Mouse (Mus musculus): ENCODE data around the gene Znrf4. TPM values are rescaled to one million over a fixed set of nuclear protein-coding genes. Genes with fewer than 3 reads are reported as not detected.

Znrf4 gene
- polyA plus RNA-seq, 2 experiments, result not detected

- 63% methylated on average over 9 of the region's 9 CpGs for WGBS
- no peak for TF ChIP-seq POLR2A (IDR thresholded peaks at IDR 0.05; ENCODE audit: borderline replicate concordance, extremely low read depth, insufficient read depth, insufficient read length)
Observed at GRCm38 (mm10) chr17:56547846-56548604, 35.8 kb upstream of the Znrf4 start.

GRCm38 (mm10) chr17:56547116-56547845 lies 35.0 kb upstream of the Znrf4 start:
- ATAC-seq (ENCODE audit: low FRiP score, low read depth), result no peak
- no peak for DNase-seq (ENCODE audit: low spot score)

More at GRCm38 (mm10) chr17:56547846-56548604, 35.8 kb upstream of the Znrf4 start:
- Histone ChIP-seq H3K27me3 (ENCODE audit: control insufficient read depth, insufficient read depth, low read length) (no peaks in the 10 kb centered on the region), H3K4me2 (replicated peaks; ENCODE audit: low read depth, low read length, severe bottlenecking) (no peak overlapping the region), H3K9ac (ENCODE audit: low read depth, low read length, severe bottlenecking) (no peak overlapping the region), H3K4me1 (ENCODE audit: control insufficient read depth, insufficient read depth, low read length) (no peaks in the 10 kb centered on the region), H3K4me3 (replicated peaks; ENCODE audit: low read length) (no peak overlapping the region), H3K9me3 (ENCODE audit: control insufficient read depth, low read length) (no peaks in the 10 kb centered on the region), H3K36me3 (ENCODE audit: control insufficient read depth, insufficient read depth, low read length) (no peaks in the 10 kb centered on the region), H3K27ac (replicated peaks; ENCODE audit: low read depth, low read length) (no peak overlapping the region)
- ATAC-seq (ENCODE audit: low FRiP score, low read depth), result no peak
- no peak for DNase-seq (ENCODE audit: low spot score)

GRCm38 (mm10) chr17:56546576-56546975 lies 34.3 kb upstream of the Znrf4 start:
- no peak overlapping the region for H3K4me2 ChIP-seq (replicated peaks; ENCODE audit: low read depth, low read length, severe bottlenecking)
- H3K36me3 ChIP-seq (ENCODE audit: control insufficient read depth, insufficient read depth, low read length), result no peaks in the 10 kb centered on the region
- H3K4me1 ChIP-seq (ENCODE audit: control insufficient read depth, insufficient read depth, low read length), result no peaks in the 10 kb centered on the region
- TF ChIP-seq POLR2A (IDR thresholded peaks at IDR 0.05; ENCODE audit: borderline replicate concordance, extremely low read depth, insufficient read depth, insufficient read length), result no peak
- H3K27me3 ChIP-seq (ENCODE audit: control insufficient read depth, insufficient read depth, low read length), result no peaks in the 10 kb centered on the region
- ATAC-seq (ENCODE audit: low FRiP score, low read depth), result no peak
- no peaks in the 10 kb centered on the region for H3K9me3 ChIP-seq (ENCODE audit: control insufficient read depth, low read length)
- H3K27ac ChIP-seq (replicated peaks; ENCODE audit: low read depth, low read length), result no peak overlapping the region
- no peak for DNase-seq (ENCODE audit: low spot score)
- no peak overlapping the region for H3K9ac ChIP-seq (ENCODE audit: low read depth, low read length, severe bottlenecking)
- WGBS, result 81% methylated on average over 5 of the region's 5 CpGs
- no peak overlapping the region for H3K4me3 ChIP-seq (replicated peaks; ENCODE audit: low read length)

More at GRCm38 (mm10) chr17:56547116-56547845, 35.0 kb upstream of the Znrf4 start:
- no peaks in the 10 kb centered on the region for H3K36me3 ChIP-seq (ENCODE audit: control insufficient read depth, insufficient read depth, low read length)
- TF ChIP-seq POLR2A (IDR thresholded peaks at IDR 0.05; ENCODE audit: borderline replicate concordance, extremely low read depth, insufficient read depth, insufficient read length), result no peak
- 66% methylated on average over 17 of the region's 17 CpGs for WGBS
- no peaks in the 10 kb centered on the region for H3K9me3 ChIP-seq (ENCODE audit: control insufficient read depth, low read length)
- H3K4me3 ChIP-seq (replicated peaks; ENCODE audit: low read length), result no peak overlapping the region
- H3K27ac ChIP-seq (replicated peaks; ENCODE audit: low read depth, low read length), result no peak overlapping the region
- H3K4me2 ChIP-seq (replicated peaks; ENCODE audit: low read depth, low read length, severe bottlenecking), result no peak overlapping the region
- no peaks in the 10 kb centered on the region for H3K4me1 ChIP-seq (ENCODE audit: control insufficient read depth, insufficient read depth, low read length)
- H3K27me3 ChIP-seq (ENCODE audit: control insufficient read depth, insufficient read depth, low read length), result no peaks in the 10 kb centered on the region
- H3K9ac ChIP-seq (ENCODE audit: low read depth, low read length, severe bottlenecking), result no peak overlapping the region

DNA sequence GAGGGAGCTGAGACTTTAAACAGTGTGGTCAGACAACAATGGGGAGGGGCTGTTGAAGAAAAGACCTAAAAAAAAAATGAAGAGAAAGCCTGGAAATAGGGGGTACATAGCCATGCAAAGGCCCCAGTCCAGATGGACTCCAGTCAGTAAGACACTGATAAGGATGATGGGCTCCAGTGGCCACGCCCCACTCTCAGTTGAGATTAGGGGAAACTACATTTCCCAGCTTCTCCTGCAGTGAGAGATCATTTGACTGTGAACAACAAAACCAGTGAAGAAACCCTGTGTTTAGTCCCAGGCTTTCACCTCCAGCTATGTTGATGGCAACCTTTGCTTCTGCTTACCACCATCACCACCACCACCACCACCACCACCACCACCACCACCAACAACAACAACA lies 33.7 kb upstream of the Znrf4 start:
- DNase-seq (ENCODE audit: low spot score) (no peak), ATAC-seq (ENCODE audit: low FRiP score, low read depth) (no peak)
- H3K36me3 ChIP-seq (ENCODE audit: control insufficient read depth, insufficient read depth, low read length), result no peaks in the 10 kb centered on the region
- no peaks in the 10 kb centered on the region for H3K4me1 ChIP-seq (ENCODE audit: control insufficient read depth, insufficient read depth, low read length)
- H3K27ac ChIP-seq (replicated peaks; ENCODE audit: low read depth, low read length), result no peak overlapping the region
- H3K4me2 ChIP-seq (replicated peaks; ENCODE audit: low read depth, low read length, severe bottlenecking), result no peak overlapping the region
- no peak overlapping the region for H3K9ac ChIP-seq (ENCODE audit: low read depth, low read length, severe bottlenecking)
- 93% methylated on average over 1 of the region's 1 CpGs for WGBS
- H3K4me3 ChIP-seq (replicated peaks; ENCODE audit: low read length), result no peak overlapping the region
- H3K27me3 ChIP-seq (ENCODE audit: control insufficient read depth, insufficient read depth, low read length), result no peaks in the 10 kb centered on the region
- H3K9me3 ChIP-seq (ENCODE audit: control insufficient read depth, low read length), result no peaks in the 10 kb centered on the region
- no peak for TF ChIP-seq POLR2A (IDR thresholded peaks at IDR 0.05; ENCODE audit: borderline replicate concordance, extremely low read depth, insufficient read depth, insufficient read length)

DNA sequence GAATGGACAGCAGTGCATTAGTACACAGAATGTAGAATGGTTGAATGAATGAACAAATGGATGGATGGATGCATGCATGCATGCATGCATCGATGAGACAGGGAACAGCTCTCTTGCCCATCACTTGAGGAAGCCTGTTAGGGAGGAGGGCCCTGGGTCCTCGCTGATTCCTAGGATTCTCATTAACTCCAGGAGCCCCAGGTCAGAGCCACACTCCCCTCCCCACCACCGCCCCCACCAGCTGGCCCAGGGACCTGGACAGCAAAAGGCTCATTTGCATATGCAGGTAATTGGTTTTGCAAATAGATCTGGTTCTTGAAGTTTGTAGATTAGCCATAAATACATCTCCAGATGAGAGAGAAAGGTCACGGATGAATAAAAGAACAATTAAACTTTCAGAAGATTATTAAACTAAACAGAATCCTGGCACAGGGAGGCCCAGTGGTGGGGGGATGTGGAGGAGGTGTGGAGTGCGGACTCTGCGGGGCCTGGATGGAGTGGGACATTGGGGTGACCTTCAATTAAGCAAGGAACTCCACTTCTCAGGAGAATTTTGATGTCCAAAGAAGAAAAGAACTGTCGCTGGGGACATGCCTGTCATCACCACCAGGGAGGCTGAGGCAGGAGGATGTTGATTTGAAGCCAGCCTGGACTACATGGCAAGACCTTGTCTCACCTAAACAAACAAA lies 32.6 kb upstream of the Znrf4 start:
- 79% methylated on average over 7 of the region's 7 CpGs for WGBS
- H3K4me2 ChIP-seq (replicated peaks; ENCODE audit: low read depth, low read length, severe bottlenecking), result no peak overlapping the region
- DNase-seq (ENCODE audit: low spot score) (no peak), ATAC-seq (ENCODE audit: low FRiP score, low read depth) (no peak)
- no peak overlapping the region for H3K4me3 ChIP-seq (replicated peaks; ENCODE audit: low read length)
- no peaks in the 10 kb centered on the region for H3K36me3 ChIP-seq (ENCODE audit: control insufficient read depth, insufficient read depth, low read length)
- no peak overlapping the region for H3K27ac ChIP-seq (replicated peaks; ENCODE audit: low read depth, low read length)
- no peak overlapping the region for H3K9ac ChIP-seq (ENCODE audit: low read depth, low read length, severe bottlenecking)
- no peaks in the 10 kb centered on the region for H3K27me3 ChIP-seq (ENCODE audit: control insufficient read depth, insufficient read depth, low read length)
- no peak for TF ChIP-seq POLR2A (IDR thresholded peaks at IDR 0.05; ENCODE audit: borderline replicate concordance, extremely low read depth, insufficient read depth, insufficient read length)
- no peaks in the 10 kb centered on the region for H3K9me3 ChIP-seq (ENCODE audit: control insufficient read depth, low read length)
- no peaks in the 10 kb centered on the region for H3K4me1 ChIP-seq (ENCODE audit: control insufficient read depth, insufficient read depth, low read length)
